Mouse (Mus musculus) G1E (cell line): ENCODE results near the gene Ncor2.

Experiments used
- CTCF ChIP-seq: IDR thresholded peaks from 2 replicates; pipeline ENCODE4 v1.5.1; 2012; ENCODE audit warnings: low read depth, low read length, inconsistent platforms, mixed read lengths
- GATA1 ChIP-seq: IDR thresholded peaks from 2 replicates; pipeline ENCODE4 v1.6.1; 2012; ENCODE audit warnings: borderline replicate concordance, low read length, inconsistent platforms, mixed read lengths
- POLR2AphosphoS5 ChIP-seq: IDR thresholded peaks from 2 replicates; pipeline ENCODE4 v1.6.1; 2012; ENCODE audit warnings: low read depth, low read length, inconsistent platforms; ENCODE audit not compliant: insufficient replicate concordance
- TAL1 ChIP-seq: conservative IDR thresholded peaks from 2 replicates; pipeline ENCODE4 v1.6.1; 2012; ENCODE audit warnings: low read depth, low read length, inconsistent platforms, mixed read lengths

DNA sequence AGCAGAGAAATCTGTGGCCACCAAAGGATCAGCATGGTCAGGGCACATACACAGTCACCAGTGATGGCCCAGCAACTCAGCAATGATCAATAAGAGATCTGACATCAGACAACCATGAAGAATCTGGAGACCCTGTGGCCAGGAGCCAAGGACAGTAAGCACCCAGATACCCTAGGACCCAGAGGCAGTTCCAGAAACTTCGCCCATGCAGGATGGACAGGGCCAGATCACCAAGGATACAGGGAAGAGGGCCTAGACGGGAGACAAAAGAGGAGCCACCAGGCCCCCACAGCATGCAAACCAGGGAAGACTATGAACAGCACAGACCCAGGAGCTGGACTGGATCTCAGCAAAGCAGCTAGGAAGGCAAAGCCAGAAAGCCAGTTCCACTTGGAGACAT, 47.0 kb downstream of the Ncor2 start:
- TF ChIP-seq CTCF (no peak), TAL1 (no peak), GATA1 (no peak), POLR2AphosphoS5 (no peak)
